Mouse (Mus musculus) thymus, postnatal 14 days (tissue): Measurements from ENCODE around the gene AF067063.
"Not testable (repeated sequence)": the region's sequence is repeated elsewhere in the genome, so short reads cannot be mapped to it uniquely, and the experiment has no call there.

Experiments used
- DNase-seq: peaks from one replicate; pipeline ENCODE4 v3.0.0; 2021

The AF067063 gene

DNA sequence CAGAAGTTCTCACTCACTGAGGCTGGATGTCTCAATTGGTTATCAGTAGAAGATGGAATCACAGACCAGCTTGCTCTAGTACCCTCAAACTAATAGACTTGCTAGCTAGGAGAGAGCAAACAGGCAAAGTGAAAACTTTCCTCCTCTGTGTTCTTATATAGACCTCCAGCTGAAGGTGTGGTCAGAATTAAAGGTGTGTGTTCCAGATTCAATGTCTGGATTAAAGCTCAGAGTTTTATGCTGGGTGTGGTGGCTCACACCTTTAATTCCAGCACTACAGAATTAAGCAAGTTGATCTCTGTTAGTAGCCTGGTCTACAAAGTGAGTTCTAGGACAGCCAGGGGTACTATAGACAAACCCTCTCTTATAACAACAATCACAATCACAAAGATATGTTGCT lies at the start of gene AF067063:
TSS of gene AF067063 (minus strand) at position 101 of the 400 bp plus-strand sequence.
- DNase-seq, result not testable (repeated sequence)

DNA sequence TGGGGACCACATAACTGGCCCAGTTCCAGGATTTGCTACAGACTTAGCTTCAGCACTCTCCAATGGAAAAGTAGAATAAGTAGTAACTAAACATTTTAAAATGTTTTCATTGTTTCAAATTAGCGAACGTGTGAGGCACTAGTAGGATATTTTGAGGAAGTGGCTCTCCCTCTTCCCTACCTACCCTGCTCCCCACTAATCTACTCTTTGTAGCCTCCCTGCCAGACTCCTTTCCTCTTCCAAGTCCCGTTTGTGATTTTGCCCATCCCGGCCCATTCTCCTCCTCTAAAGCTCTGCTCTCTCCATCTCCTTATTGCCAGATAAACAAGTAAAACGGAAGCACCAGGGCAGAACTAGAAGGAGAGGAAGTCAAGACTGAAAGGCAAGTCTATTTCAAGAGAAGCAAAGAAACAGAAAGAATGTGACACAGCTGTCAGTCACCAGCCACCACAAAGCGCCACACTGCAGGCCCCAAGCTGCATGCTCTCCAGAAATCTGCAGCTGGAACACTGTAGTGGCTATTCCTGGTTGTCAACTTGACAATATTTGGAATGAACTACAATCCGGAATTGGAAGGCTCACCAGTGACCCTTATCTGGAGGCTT lies 34.5 kb upstream of the AF067063 start:
- not testable (repeated sequence) for DNase-seq

DNA sequence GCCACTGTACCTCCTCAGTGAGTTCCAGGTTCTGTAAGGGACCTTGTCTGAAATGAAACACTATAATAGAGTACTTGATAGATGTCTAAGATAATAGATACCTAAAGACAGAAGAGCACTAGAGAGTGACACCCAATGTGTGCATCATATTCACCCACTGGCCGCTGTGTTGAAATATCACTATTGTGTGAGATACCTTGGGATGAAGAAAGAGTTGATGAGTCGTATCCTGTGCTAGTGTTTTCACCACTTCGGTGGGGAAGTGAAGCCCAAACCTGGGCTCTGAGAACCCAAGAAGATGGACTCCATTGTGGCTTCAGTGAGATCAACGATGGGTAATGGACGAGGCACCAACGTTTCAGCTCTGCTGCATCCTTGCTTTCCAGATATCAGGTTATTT lies 32.4 kb upstream of the AF067063 start:
- not testable (repeated sequence) for DNase-seq

DNA sequence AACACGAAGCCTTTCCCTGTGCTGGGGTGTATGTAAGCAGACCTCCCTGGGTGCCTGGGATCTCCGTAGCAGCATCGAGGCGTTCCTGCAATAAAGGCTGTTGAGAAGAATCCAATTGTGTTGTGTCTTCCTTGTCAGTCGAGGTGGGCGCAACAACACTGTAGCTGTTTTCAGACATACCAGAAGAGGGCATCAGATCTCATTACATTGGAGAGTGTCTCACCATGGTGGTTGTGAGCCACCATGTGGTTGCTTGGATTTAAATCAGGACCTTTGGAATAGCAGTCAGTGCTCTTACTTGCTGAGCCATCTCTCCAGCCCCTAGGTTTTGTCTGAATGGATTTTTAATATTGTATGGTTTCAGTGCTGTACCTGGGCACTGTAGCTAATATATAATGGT lies 10.0 kb upstream of the AF067063 start:
- DNase-seq, result not testable (repeated sequence)

DNA sequence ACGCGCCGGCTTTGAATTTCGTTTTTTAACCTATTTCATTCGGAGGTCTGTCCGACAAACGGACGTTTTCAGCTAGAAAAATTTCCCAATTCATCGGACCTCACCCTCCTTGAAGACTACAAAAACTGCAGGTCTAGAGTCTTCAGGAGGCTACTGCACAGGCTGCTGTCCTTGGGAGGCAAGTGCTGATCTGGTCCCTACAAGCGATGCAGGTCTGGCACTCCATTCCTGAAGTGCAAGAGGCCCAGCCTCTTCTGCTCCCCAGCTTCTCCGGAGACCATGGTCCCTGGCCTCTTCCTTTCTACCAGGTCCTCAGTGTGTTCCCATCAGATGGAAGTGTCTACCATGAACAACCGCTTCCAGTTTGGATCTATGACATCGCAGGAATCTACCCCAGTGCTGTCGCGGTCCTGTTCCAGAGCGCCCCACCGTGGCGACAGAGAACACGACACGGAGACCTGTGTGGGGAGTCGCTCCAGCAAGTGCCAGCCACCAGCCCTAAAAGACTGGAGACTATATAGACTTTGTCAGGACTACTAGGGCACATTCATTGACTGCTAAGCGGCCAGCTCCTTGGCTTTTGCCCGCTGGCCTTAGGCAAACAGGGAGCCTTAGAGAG lies 7.8 kb upstream of the AF067063 start:
- DNase-seq, result peak; percentile 30

DNA sequence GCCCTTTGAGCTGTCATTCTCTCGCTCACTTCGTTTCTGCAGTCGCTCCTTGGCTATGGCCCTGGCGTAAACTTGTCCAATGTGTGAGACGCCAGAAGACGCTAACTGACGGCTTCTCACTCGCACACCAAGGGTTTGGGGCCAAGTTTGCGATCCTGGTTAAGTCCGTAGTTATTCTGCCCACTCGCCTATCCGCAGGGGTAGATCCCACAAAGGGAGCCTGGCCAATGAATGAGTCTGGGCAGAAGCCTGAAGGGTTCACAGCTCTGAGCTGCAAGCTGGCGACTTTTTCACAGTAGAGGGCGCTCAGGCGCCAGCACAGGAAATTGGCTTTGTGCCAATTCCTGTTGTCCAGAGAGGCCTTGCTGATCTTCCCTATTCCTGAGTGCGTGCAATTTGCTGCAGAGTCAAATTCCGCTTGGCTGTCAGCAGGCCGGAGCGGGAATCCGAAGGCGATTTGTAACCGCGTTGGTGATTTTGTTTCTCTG lies 6.4 kb upstream of the AF067063 start:
- not testable (repeated sequence) for DNase-seq

DNA sequence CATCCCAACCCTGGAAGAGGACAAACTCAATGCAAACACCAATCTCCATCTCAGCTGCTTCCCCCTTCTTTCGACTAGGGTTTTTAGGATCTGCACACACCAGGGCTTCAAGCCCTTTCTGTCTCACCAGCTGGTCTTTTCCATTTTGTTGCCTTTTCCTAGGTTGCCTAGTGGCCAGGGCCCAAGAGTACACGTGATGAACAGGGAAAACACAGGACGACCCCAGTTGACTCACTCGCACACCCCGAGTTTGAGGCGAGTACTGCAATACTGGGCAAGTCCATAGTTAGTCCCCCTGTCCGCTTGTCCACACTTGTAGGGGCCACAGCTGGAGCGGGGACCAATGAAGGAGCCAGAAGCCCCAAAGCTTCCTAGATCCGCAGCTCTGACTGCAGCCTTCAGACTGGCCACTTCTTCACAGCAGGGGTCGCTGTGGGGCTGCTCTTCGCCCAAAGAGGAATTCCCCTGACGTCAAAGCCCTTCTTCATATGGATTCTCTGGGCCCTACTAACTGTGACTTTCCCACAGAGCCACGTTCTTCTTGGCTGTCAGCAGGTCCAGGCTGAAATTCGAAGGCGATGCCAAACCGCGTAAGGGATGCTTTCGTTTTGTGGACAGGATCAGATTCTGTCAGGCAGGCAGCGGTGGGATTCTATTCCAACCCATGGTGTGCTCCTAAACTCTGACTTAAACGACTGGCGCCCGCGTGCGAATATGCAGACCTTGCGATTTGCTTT lies 5.5 kb upstream of the AF067063 start, which contains the start of gene D13Ertd608e:
TSS of gene D13Ertd608e (plus strand) at position 687 of the 737 bp plus-strand sequence.
- DNase-seq, result peak; percentile 48

DNA sequence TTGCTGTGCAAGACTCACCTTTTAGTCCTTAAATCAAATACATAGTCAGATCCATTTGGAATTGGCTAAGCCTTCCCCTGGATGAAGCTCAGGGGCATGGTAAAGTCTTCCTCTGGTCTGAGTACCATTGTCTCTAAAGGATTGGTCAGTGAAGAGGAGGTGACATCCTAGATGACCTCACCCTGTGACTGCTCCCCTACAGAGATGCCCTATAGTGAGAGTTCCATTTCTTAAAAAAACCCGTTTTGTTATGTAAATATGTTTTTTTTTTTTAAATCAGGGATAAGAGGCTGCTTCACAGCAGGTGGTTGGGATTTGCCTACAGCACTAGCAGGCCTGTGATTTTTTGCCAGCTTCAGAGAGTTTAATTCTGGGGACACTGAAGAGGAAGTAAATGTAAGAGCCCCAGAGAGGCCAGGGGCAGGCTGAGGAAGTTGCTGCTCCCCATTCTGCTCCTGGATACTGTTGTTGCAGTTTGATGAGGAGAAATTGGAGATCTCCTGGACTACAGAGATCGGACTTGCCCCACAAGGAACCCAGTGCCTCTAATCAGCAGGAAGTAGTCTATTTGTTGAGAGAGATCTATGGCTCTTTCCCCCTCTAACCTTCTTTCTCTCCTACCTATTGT lies 12.3 kb downstream of the AF067063 start:
- no peak for DNase-seq

DNA sequence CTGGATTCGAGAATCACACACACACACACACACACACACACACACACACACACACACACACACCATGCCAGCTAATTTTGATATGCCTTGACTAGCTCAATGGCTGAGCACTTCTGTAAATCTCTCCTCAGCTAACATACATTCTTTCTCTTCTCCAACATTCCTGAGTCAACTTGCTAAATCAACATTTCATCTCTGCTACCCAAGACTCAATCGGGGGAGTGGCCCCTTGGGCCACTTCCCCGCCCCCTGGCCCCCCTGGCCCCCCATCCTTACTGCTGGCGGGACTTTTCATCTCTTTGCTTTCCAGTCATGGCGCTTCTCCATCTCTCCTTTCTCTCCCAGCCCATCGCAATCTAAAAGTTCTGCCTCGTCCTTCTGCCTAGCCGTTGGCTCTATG lies 13.2 kb downstream of the AF067063 start:
- DNase-seq, result no peak

DNA sequence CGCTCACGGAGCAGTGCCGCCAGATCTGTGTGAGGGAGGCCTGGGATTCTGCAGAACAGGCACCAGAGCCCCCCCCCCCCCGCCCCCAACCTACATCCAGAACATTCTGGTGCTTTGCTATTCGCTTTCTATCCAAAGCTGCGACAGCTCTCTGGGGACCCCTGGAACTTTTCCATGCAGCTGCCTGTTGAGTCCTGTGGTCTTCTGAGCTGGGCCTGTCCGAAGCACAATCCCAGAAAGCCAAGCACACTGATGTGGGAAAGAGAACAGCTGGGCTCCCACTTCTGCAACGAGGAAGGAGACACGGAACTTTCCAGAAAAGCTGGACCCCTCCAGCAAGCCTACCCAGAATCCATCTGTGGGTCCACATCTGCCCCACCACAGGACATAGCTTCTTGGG lies 20.0 kb downstream of the AF067063 start:
- DNase-seq, result no peak

DNA sequence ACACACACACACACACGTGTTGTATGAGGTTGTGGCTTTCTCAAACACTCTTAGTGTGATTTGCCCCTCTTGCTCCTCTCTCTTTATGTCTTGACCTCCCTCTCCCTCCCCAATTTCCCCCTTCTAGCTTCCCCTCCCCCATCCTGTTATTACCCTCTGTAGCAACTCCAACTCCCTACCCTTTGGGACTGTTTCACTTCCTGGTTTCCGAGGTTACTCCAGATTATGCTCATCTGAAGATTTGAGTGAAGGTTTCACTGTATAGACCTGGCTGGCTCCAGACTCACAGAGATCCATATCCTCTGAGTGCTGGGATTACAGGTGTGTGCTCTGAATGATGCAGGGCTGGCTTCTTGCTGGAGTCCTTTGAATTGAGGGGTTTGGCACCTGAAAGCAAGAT lies 21.1 kb downstream of the AF067063 start:
- no peak for DNase-seq

DNA sequence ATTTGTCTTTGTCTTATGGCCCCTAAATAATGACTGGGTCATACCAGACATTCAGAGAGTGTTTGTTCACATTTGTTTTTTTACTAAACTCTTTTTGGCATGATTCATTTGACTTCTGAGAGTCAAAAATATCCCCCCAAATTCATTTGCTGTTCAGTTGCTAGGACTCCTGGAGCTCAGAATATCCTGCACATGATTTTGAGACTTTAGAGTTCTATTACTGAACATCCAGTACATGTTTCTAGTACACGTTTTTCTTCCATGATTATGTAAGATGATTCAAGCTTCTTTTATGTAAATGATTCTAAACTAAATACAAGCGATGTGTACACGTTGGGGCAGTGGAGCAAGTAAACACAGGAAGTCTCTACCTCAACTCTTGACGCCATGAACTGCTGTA lies 32.4 kb downstream of the AF067063 start:
- no peak for DNase-seq

DNA sequence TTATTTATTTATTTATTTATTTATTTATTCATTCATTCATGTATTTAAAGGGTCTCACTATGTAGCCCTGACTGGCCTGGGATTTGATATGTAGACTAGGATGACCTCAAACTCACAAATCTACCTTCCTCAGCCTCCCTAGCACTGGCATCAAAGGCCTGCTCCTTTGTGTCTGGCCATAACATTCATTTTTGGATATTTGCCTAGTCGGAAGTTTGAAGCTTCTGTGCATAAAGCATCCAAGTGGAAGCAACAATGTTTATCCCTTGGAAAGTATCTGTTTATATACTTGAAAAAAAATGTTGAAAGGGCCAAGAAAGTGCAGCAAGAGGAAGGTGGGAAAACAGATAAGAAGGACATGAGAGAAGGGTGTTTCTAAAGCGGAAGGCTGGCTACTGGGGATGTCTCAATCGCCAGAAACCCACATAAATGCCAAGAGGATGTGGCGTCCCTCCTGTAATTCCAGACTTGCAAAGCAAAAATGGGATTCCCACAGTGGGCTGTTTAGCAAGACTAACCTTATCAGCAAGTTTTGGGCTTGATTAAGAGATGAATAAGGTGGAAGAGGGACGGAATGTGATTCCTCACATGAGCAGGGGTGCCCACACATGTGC lies 37.1 kb downstream of the AF067063 start:
- DNase-seq, result no peak

DNA sequence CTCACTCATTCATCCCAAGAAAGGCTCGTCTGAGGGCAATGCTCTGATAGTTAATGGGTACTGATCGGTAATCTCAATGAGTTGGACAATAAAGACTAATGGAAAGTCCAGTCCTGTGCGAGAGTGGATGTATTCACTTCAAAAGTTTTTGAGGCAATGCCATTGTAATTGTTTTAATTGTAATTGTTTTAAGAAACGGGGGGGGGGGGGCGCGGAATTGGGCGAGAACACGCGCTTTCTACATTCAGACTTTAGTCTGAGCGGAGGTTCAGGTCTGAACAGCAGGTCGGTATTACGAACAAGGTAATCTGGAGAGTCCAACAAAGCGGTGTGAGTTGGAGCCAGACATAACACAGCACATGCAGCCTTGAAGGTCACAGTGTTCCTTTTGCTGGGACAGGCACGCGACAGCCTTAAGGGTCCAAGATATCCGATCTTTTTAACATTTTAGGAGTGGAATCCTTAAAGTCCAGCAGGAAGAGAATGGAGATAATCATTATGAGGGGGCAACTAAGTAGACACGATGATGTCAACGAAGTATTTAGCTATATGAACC lies 38.4 kb downstream of the AF067063 start:
- DNase-seq, result no peak

DNA sequence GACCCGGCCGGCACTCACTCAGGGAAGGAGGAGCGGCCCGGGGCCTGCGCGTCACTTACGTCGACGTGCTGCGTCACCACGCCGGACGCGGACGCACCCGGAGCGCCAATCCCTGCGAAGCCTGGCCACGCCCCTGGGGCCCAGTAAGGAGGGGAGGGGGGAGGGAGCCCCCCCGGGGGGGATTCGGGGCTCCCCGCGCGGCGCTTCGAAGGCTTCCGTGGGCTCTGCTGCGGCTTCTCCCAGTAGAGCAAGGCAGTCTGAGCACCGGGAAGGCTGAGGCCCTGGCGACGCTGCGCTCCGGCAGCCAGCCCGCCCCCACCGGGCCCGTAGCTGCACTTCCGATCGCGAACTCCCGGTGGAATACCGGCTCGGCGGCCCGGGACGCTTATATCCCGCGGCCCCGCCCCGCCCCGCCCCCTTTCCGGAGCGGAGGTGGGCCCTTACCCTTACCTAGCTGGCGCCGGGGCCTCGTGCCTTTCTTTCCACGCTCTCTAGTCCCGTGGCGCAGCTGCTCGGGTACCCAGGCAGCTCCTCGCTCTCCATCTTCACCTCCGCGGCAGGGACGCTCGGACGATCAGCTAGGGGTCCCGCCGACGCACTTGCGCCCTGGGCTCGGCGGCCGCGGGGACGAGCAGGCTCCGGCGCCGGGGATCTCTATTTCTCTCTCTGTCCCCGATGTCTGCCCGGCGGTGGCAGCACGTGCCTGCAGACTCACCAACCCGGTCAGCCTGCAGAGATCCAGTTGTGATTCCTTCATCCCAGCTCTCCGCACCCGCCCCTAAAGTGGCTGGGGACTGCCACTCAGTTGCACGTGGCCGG lies 39.0 kb downstream of the AF067063 start, which contains the start of gene Zfp131:
TSS of gene Zfp131 (minus strand) at position 129 of the 819 bp plus-strand sequence.
- DNase-seq, result peak; percentile 96

DNA sequence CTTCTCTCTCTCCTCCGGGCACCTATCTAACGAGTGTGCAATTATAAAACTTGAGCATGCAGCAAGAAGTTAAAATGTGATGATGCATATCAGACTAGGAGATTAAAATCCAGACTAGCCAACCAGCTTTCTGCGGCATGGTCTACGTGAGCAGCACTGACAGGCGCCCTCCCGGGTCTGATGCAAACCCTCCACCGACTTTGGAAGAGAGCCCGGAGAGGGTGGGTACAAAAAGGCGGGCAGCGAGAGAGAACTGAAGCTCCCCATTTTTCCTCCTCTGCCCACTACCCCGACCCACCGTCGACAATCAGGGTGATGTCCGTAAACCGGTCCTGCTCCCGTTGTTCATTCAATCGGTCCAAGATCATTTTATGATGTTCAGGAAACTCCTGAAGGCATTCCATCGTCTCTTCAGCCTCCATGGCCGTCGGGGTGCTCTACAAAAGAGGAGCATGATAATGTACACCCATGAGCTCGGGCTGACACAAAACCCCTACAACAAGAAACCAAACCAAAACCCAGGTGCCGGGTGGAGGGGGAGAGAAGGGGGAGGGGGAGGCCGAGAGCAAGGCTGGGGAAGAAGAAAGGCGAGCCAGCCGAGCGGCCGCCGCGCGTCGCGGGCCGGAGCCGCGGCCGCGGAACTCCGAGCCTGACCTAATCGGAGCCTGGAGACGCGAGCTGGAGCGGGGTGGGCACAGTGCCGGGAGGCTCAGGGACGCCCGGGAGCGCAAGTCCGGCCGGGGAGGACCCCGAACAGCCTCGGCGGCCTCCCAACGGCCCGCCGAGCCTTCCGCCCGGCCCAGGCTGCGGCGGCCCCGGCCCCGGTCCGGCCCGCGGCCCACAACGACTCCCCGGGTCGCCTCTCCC lies 39.9 kb downstream of the AF067063 start:
- peak; percentile 65 for DNase-seq

DNA sequence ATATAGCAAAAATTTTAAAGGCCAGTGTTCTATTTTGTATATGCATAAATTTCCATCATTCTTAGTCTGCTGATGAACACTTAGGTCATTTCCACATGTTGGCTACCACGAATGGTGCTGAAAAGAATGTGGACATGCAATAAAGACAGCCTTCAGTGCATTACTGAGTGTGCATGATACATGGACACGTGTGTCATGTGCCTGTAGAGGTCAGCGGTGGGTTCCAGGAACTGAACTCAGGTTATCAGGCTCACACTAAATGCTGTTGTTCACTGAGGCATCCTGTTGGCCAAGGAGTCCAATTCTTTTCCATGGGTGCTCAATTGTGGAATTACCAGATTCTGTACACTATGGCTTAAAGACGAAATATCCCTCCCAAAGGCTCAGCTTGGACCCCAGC lies 46.4 kb downstream of the AF067063 start:
- no peak for DNase-seq
